In genomic region chr2:126593831-126594610, GRCm38 (mm10) we compare ENCODE assay signal across 8 mouse cellular contexts. TPM values are rescaled to one million over a fixed set of nuclear protein-coding genes. Genes with fewer than 3 reads are reported as not detected.
DNase-seq lines count a peak whose midpoint lies in the region; ATAC-seq and TF ChIP-seq lines count a peak whose summit lies in the region.

No protein-coding gene starts in this region.

- peak overlapping the region; percentile 45 for H3K4me2 ChIP-seq in forebrain, embryonic 11.5 days (ENCODE audit: low read depth, low read length, severe bottlenecking)

- no peaks in the 10 kb centered on the region for H3K4me1 ChIP-seq in MEL (ENCODE audit: control insufficient read depth in 1 of 2, insufficient read depth in 2 of 2, low read length in 2 of 2)
- H3K4me1 ChIP-seq in forebrain, embryonic 11.5 days (replicated peaks; ENCODE audit: control insufficient read depth, insufficient read depth, low read length): no peaks in the 10 kb centered on the region

- no peaks in the 10 kb centered on the region for H3K36me3 ChIP-seq in MEL (ENCODE audit: control insufficient read depth in 1 of 2, insufficient read depth in 2 of 2, low read length in 2 of 2)
- no peaks in the 10 kb centered on the region for H3K36me3 ChIP-seq in forebrain, embryonic 11.5 days (ENCODE audit: control insufficient read depth, insufficient read depth, low read length)

- no peak for TF ChIP-seq POLR2A in MEL (IDR thresholded peaks at IDR 0.05; ENCODE audit: control insufficient read depth in 1 of 2, insufficient read depth in 1 of 2, low read depth in 1 of 2, low read length in 2 of 2, poor library complexity in 1 of 2)

- WGBS in forebrain, embryonic 11.5 days: 31% methylated on average over 26 of the region's 26 CpGs

- no peak overlapping the region for H3K4me3 ChIP-seq in MEL (ENCODE audit: control insufficient read depth in 1 of 2, insufficient read depth in 1 of 2, low read depth in 2 of 2, low read length in 2 of 2)
- 0 out of 2 replicates have a peak overlapping the region, but pooled peaks have one; percentile 3 for H3K4me3 ChIP-seq in forebrain, embryonic 11.5 days (ENCODE audit: low read depth, low read length)

- no peaks in the 10 kb centered on the region for H3K79me2 ChIP-seq in MEL (ENCODE audit: control insufficient read depth, insufficient read depth, low read length, poor library complexity)

- H3K9ac ChIP-seq in MEL (ENCODE audit: control insufficient read depth, low read depth, low read length, poor library complexity, severe bottlenecking): no peak overlapping the region
- H3K9ac ChIP-seq in forebrain, embryonic 11.5 days (ENCODE audit: low read length): peak overlapping the region; percentile 45

- no peaks in the 10 kb centered on the region for H3K9me3 ChIP-seq in MEL (replicated peaks; ENCODE audit: insufficient read depth, low read length)
- H3K9me3 ChIP-seq in forebrain, embryonic 11.5 days (ENCODE audit: control insufficient read depth, low read length): no peaks in the 10 kb centered on the region

- H3K27me3 ChIP-seq in MEL (ENCODE audit: control insufficient read depth in 1 of 2, insufficient read depth in 2 of 2, low read length in 2 of 2): no peaks in the 10 kb centered on the region
- H3K27me3 ChIP-seq in forebrain, embryonic 11.5 days (ENCODE audit: control insufficient read depth, insufficient read depth, low read length): no peaks in the 10 kb centered on the region

- no peak for TF ChIP-seq EP300 in MEL (IDR thresholded peaks at IDR 0.05; ENCODE audit: low read depth in 1 of 2, low read length in 2 of 2)

- peak; percentile 77 to 91 (median 85) for TF ChIP-seq CTCF in MEL (IDR thresholded peaks at IDR 0.05 in 2 of 3, conservative IDR thresholded peaks at IDR 0.05 in 1 of 3; ENCODE audit: control insufficient read depth in 1 of 3, insufficient read depth in 1 of 3, low read depth in 2 of 3, low read length in 3 of 3, poor library complexity in 1 of 3, severe bottlenecking in 1 of 3)

- TF ChIP-seq RAD21 in MEL (IDR thresholded peaks at IDR 0.05; ENCODE audit: low read depth, low read length): peak; percentile 65

- H3K27ac ChIP-seq in MEL (ENCODE audit: control insufficient read depth, low read depth, low read length): no peak overlapping the region
- no peak overlapping the region for H3K27ac ChIP-seq in forebrain, embryonic 11.5 days (ENCODE audit: low read depth, low read length)

- intact Hi-C loops in heart, postnatal 10 days (cut with DNase I): loop anchor here (5.0 kb wide), 1 partner anchor 413 kb away; the partner anchor contains the start of gene Ap4e1

- DNase-seq in MEL (ENCODE audit: low read depth, low spot score): peak; percentile 77
- peak; percentile 63 for DNase-seq in c-Kit-positive CD71-positive TER-119-negative erythroid progenitor cells, embryonic 14.5 days (ENCODE audit: low read depth)
- peak; percentile 87 for DNase-seq in forebrain, embryonic 11.5 days (ENCODE audit: low spot score)
- peak; percentile 73 to 83 for DNase-seq in heart, postnatal 10 days
- DNase-seq in layer of hippocampus, adult 9-10 months (ENCODE audit: low spot score): peak; percentile 41
- DNase-seq in lung, postnatal 10 days: peak; percentile 79
- peak; percentile 82 for DNase-seq in retina, postnatal 1 day
- DNase-seq in urinary bladder, postnatal 14 days (ENCODE audit: low spot score): peak; percentile 69

- ATAC-seq in forebrain, embryonic 11.5 days (replicated peaks; ENCODE audit: low FRiP score): peak; percentile 56; the same call in 1 of the 2 replicates

TF ChIP-seq in MEL, 35 proteins besides CTCF, POLR2A, EP300 and RAD21:
- TF ChIP-seq ZC3H11A (IDR thresholded peaks at IDR 0.05; ENCODE audit: low read depth, low read length) (peak; percentile 80), MAX (IDR thresholded peaks at IDR 0.05; ENCODE audit: low read length) (peak; percentile 23; the same call in 1 of the 2 replicates), USF2 (IDR thresholded peaks at IDR 0.05; ENCODE audit: borderline replicate concordance in 1 of 2, insufficient read depth in 1 of 2, low read depth in 1 of 2, low read length in 2 of 2) (no peak), HCFC1 (IDR thresholded peaks at IDR 0.05; ENCODE audit: low read depth, low read length) (0 out of 2 replicates have a peak, but pooled peaks have one; percentile 16), MAZ (IDR thresholded peaks at IDR 0.05; ENCODE audit: low read depth, low read length) (0 out of 2 replicates have a peak, but pooled peaks have one; percentile 41), MXI1 (IDR thresholded peaks at IDR 0.05; ENCODE audit: low read depth, low read length) (no peak), SMC3 (IDR thresholded peaks at IDR 0.05; ENCODE audit: low read depth, low read length) (peak; percentile 95), MYC (IDR thresholded peaks at IDR 0.05; ENCODE audit: low read depth, low read length) (0 out of 2 replicates have a peak, but pooled peaks have one; percentile 22), TCF12 (IDR thresholded peaks at IDR 0.05; ENCODE audit: low read depth, low read length) (0 out of 2 replicates have a peak, but pooled peaks have one; percentile 13), BHLHE40 (IDR thresholded peaks at IDR 0.05; ENCODE audit: borderline replicate concordance, low read depth, low read length) (0 out of 2 replicates have a peak, but pooled peaks have one; percentile 20), ELF1 (IDR thresholded peaks at IDR 0.05; ENCODE audit: low read depth, low read length) (no peak), SIN3A (IDR thresholded peaks at IDR 0.05; ENCODE audit: low read length) (no peak)

RNA-seq across cellular contexts. Expression of gene Hdc, which starts 25.1 kb away (rescaled TPM):
- 2.2 and 2.8 TPM in 2 replicates for total RNA-seq in MEL (2012; rRNA removed)
- polyA plus RNA-seq in MEL (2012; ENCODE audit: insufficient read depth in 1 of 2, insufficient read length in 2 of 2, low read depth in 1 of 2, low replicate concordance in 2 of 2, missing spikeins in 1 of 2): 1 to 10 TPM in 1 of 2 experiments, not detected in 1; 5.5 TPM
- 0.72 and 0.75 TPM in 2 replicates for polyA plus RNA-seq in forebrain, embryonic 11.5 days (2014; fragmentation: Nextera tagmentation; extraction: Ambion mirVana)
- 1 to 10 TPM; 2.6 to 2.7 TPM for total RNA-seq in heart, postnatal 10 days (2021)

RNA-seq across cellular contexts. Expression of gene Slc27a2, which starts 41.8 kb away (rescaled TPM):
- total RNA-seq in MEL (2012; rRNA removed): not detected in 2 replicates
- not detected for polyA plus RNA-seq in MEL (2012; ENCODE audit: insufficient read depth in 1 of 2, insufficient read length in 2 of 2, low read depth in 1 of 2, low replicate concordance in 2 of 2, missing spikeins in 1 of 2)
- polyA plus RNA-seq in forebrain, embryonic 11.5 days (2014; fragmentation: Nextera tagmentation; extraction: Ambion mirVana): 4.5 and 4.8 TPM in 2 replicates
- total RNA-seq in heart, postnatal 10 days (2021): 1 to 10 TPM in 1 of 2 experiments, under 1 TPM in 1; 0.72 to 4.3 TPM
